ENCODE assay signal across 14 mouse cellular contexts in genomic region chr2:44474653-44475052, GRCm38 (mm10).
A peak's percentile ranks its signal among the peaks of the same experiment; 100 is the strongest.
DNase-seq lines count a peak whose midpoint lies in the region; ATAC-seq and TF ChIP-seq lines count a peak whose summit lies in the region.
"Had no signal": no experiment of that assay in that cellular context is flagged by ENCODE, and none has a peak within 500 bp of the region (broad histone marks: within the 10 kb centered on the region; RNA-seq: fewer than 3 reads in every experiment).

No protein-coding gene starts in this region.

- no peaks in the 10 kb centered on the region; the same call in 1 of the 2 replicates for H3K9me3 ChIP-seq in forebrain, embryonic 13.5 days (replicated peaks)
- H3K9me3 ChIP-seq in forebrain, embryonic 11.5 days (ENCODE audit: control insufficient read depth, low read length), result no peaks in the 10 kb centered on the region; the same call in 1 of the 2 replicates
- H3K9me3 ChIP-seq in hindbrain, postnatal 0 days (ENCODE audit: low read length), result peaks cover 2% of the 10 kb centered on the region; the same call in 1 of the 2 replicates
- H3K9me3 ChIP-seq in limb, embryonic 10.5 days (replicated peaks), result no peaks in the 10 kb centered on the region
- H3K9me3 ChIP-seq: heart, embryonic 12.5 days; stomach, embryonic 15.5 days had no signal

- no peak for DNase-seq in forebrain, embryonic 11.5 days (ENCODE audit: low spot score)
- peak; percentile 7 for DNase-seq in A20 (ENCODE audit: low read depth, low spot score)
- peak; percentile 63 for DNase-seq in embryo, embryonic 11 days
- DNase-seq in hindbrain, postnatal 0 days (ENCODE audit: low spot score), result peak; percentile 48
- no peak for DNase-seq in ovary, adult 18-20 months (ENCODE audit: low spot score)
- DNase-seq in heart, postnatal 25 days (ENCODE audit: low spot score), result no peak
- DNase-seq in limb, embryonic 10.5 days (ENCODE audit: low spot score), result no peak
- DNase-seq: layer of hippocampus, postnatal 36 days; right cerebral cortex, adult 18-20 months had no signal

- intact Hi-C loops in heart, postnatal 25 days (cut with DNase I), result no loop called here

- no peak overlapping the region for H3K9ac ChIP-seq in forebrain, embryonic 13.5 days
- H3K9ac ChIP-seq in forebrain, embryonic 11.5 days (ENCODE audit: low read length), result no peak overlapping the region
- H3K9ac ChIP-seq in hindbrain, postnatal 0 days (replicated peaks; ENCODE audit: low read length), result no peak overlapping the region
- H3K9ac ChIP-seq: heart, embryonic 12.5 days; stomach, embryonic 15.5 days had no signal

- H3K4me2 ChIP-seq in forebrain, embryonic 13.5 days, result no peak overlapping the region
- no peak overlapping the region for H3K4me2 ChIP-seq in forebrain, embryonic 11.5 days (ENCODE audit: low read depth, low read length, severe bottlenecking)
- no peak overlapping the region for H3K4me2 ChIP-seq in hindbrain, postnatal 0 days (ENCODE audit: low read depth, low read length)
- H3K4me2 ChIP-seq: heart, embryonic 12.5 days; liver, embryonic 11.5 days; stomach, embryonic 15.5 days had no signal

- TF ChIP-seq CTCF in hindbrain, postnatal 0 days (IDR thresholded peaks at IDR 0.05; ENCODE audit: low read depth), result no peak; the same call in 1 of the 2 replicates

- H3K27me3 ChIP-seq in forebrain, embryonic 13.5 days, result no peaks in the 10 kb centered on the region
- no peaks in the 10 kb centered on the region for H3K27me3 ChIP-seq in forebrain, embryonic 11.5 days (ENCODE audit: control insufficient read depth, insufficient read depth, low read length)
- H3K27me3 ChIP-seq in hindbrain, postnatal 0 days (ENCODE audit: insufficient read depth, low read length), result no peaks in the 10 kb centered on the region
- no peaks in the 10 kb centered on the region for H3K27me3 ChIP-seq in limb, embryonic 10.5 days (ENCODE audit: low read depth, poor library complexity, severe bottlenecking)
- H3K27me3 ChIP-seq: heart, embryonic 12.5 days; megakaryocyte, embryonic 14.5 days; stomach, embryonic 15.5 days had no signal

- no peak overlapping the region for H3K27ac ChIP-seq in forebrain, embryonic 13.5 days
- H3K27ac ChIP-seq in forebrain, embryonic 11.5 days (ENCODE audit: low read depth, low read length), result no peak overlapping the region
- H3K27ac ChIP-seq in hindbrain, postnatal 0 days, result no peak overlapping the region
- no peak overlapping the region for H3K27ac ChIP-seq in limb, embryonic 10.5 days
- H3K27ac ChIP-seq: stomach, embryonic 15.5 days had no signal

- no peak overlapping the region for H3K4me3 ChIP-seq in forebrain, embryonic 13.5 days
- H3K4me3 ChIP-seq in forebrain, embryonic 11.5 days (ENCODE audit: low read depth, low read length), result no peak overlapping the region
- no peak overlapping the region for H3K4me3 ChIP-seq in hindbrain, postnatal 0 days (ENCODE audit: low read length)
- no peak overlapping the region for H3K4me3 ChIP-seq in limb, embryonic 10.5 days
- H3K4me3 ChIP-seq: heart, embryonic 12.5 days; megakaryocyte, embryonic 14.5 days; stomach, embryonic 15.5 days had no signal

- H3K36me3 ChIP-seq in forebrain, embryonic 13.5 days (ENCODE audit: poor library complexity, severe bottlenecking), result no peaks in the 10 kb centered on the region
- H3K36me3 ChIP-seq in forebrain, embryonic 11.5 days (ENCODE audit: control insufficient read depth, insufficient read depth, low read length), result no peaks in the 10 kb centered on the region
- H3K36me3 ChIP-seq in hindbrain, postnatal 0 days (ENCODE audit: insufficient read depth, low read length), result no peaks in the 10 kb centered on the region
- H3K36me3 ChIP-seq in limb, embryonic 10.5 days, result no peaks in the 10 kb centered on the region
- H3K36me3 ChIP-seq: heart, embryonic 12.5 days; stomach, embryonic 15.5 days had no signal

- 0% methylated on average over 3 of the region's 3 CpGs for WGBS in forebrain, embryonic 13.5 days
- WGBS in forebrain, embryonic 11.5 days, result 8% methylated on average over 3 of the region's 3 CpGs
- 10% methylated on average over 3 of the region's 3 CpGs for WGBS in hindbrain, postnatal 0 days
- WGBS in limb, embryonic 10.5 days, result 19% methylated on average over 3 of the region's 3 CpGs

- H3K4me1 ChIP-seq in forebrain, embryonic 13.5 days, result no peaks in the 10 kb centered on the region; the same call in 1 of the 2 replicates
- no peaks in the 10 kb centered on the region for H3K4me1 ChIP-seq in forebrain, embryonic 11.5 days (replicated peaks; ENCODE audit: control insufficient read depth, insufficient read depth, low read length)
- H3K4me1 ChIP-seq in hindbrain, postnatal 0 days (ENCODE audit: insufficient read depth, low read length), result no peaks in the 10 kb centered on the region
- H3K4me1 ChIP-seq in limb, embryonic 10.5 days, result no peaks in the 10 kb centered on the region
- H3K4me1 ChIP-seq: heart, embryonic 12.5 days; stomach, embryonic 15.5 days had no signal

- peak; percentile 55 for ATAC-seq in forebrain, embryonic 13.5 days
- no peak for ATAC-seq in forebrain, embryonic 11.5 days (replicated peaks; ENCODE audit: low FRiP score)
- ATAC-seq in hindbrain, postnatal 0 days, result no peak

Comparison
In these comparisons a context has a peak if more than half of its experiments do, and no peak if none do; other contexts are left out.
1. DNase-seq: peak in A20 (single experiment), embryo, embryonic 11 days (single experiment) and hindbrain, postnatal 0 days (single experiment); none in forebrain, embryonic 11.5 days (single experiment), ovary, adult 18-20 months (single experiment), heart, postnatal 25 days (single experiment) and limb, embryonic 10.5 days (single experiment).